Mouse (Mus musculus) layer of hippocampus, adult 18-20 months (tissue): Measurements from ENCODE around the gene Setx. TPM values are rescaled to one million over a fixed set of nuclear protein-coding genes. Genes with fewer than 3 reads are reported as not detected.

Experiments
- DNase-seq, 2 experiments: peaks; one replicate each; pipeline ENCODE4 v3.0.0; 2022; ENCODE audit warnings: low spot score in 2 of 2
- total RNA-seq, 2 experiments: library from RNA; stranded (reverse); gene quantifications; 2 replicates each; pipeline ENCODE4 v1.2.3; 2021

Setx gene
- total RNA-seq, 2 experiments from 2014 or later = 41.2 to 45.0 TPM

DNA sequence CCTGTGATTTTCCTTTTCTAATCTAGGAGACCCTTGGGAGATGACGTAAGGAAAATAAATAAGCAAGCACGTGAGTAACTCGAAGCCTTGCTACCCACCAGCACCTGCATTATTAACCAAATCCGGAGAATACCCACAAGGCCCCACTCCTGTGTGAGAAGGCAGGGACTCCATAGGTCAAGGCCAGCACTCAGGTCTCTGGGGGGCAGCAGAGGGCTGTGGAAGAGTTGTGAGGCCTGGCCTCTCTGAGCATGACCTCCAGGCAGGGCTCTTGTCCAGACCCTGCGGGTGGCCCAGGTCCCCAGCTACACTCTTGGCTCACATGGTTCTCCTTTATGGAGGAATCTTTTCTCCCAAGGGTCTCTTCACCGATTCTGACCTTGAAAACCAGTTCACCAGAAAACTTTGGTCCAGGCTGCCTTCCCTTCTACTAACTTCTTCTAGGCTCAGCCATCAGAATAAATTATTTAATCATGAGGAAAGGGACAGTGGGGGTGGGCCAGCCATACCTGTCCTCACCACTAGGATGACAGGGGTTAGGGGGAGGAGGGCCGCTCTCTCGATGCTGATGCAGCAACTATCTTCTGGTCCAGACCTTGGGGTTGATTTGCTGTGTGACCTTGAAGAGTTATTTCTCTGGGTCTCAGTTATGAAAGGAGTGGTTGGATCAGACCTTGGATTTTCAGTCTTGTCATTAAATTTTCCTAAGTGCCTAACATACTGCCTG, 92.5 kb downstream of the Setx start:
- peak in 1 of 2 experiments; percentile 57 for DNase-seq

DNA sequence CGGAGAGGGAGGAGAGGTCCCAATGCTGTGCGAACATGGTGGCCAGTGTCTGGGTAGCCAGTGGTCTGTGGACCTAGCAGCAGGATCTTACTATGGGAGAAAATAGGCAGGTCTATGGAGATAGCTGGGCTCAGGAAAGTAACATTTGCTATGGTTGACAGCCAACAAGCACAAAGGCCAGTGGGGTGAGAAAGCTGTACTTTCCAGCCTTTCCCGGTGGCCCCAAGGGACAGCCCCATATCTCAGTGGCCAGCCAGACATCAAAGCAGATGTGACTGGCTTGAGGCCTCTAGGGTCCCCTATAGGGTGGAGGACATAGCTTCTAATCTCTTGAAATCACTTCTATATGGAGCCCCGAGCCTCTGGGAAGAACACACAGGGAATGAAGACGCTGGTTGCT, 93.1 kb downstream of the Setx start:
- no peak for DNase-seq

DNA sequence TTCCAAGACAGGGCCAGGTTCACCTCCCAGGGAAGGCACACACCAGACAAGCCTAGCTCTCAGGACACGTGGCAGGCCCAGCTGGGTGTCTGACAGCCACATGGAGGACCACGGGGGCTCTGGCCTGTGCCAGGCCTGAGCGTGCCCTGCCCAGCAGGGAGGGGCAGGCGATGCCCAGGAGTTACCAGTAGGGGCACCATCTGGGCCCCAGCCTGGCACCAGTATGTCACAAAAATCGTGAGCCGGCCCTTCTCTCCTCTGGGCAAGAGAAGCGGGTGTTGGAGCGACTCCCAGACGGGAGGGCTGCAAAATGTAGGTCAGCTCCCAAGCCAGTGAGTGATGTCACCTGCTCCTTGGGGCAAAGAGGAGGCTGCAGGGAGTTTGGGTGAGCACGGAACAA, 93.9 kb downstream of the Setx start:
- DNase-seq = peak; percentile 35 to 63

DNA sequence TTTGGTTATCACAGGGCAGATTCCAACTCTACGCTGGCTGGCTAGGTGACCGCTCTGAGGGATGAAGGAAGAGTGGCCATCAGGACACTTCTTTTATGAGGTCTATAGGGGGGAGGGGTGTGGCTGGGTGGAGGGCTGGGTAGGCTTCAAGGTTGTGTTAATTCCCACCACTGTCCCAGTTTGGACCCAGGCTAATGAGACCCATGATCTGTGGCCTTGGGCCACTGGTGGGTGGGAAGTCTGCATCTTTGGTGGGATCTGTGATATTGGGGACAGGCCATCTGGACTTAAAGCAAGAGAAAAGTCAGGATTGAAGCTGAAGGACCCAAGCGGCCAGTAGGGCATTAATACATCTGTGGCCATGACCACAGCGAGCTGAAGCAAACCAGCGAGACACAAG, 94.8 kb downstream of the Setx start:
- no peak for DNase-seq

DNA sequence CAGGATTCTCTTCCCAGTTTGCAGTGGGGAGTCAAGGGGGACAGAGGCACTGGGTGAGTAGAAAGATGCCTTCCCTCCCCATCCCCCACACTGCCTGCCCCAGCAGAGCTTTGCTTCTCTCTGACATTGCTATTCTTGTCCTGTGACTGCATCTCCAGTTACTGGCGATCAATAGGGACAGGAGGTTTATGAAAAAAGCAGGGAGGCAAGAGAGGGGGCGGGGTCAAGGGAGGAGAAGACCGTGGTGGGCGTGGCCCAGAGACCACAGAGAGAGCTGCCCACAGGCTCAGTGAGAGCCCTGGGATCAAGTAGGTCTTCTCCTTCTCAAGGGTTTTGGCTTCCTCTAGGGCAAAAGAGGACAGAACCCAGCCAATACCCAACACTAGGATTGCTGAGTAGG, 98.3 kb downstream of the Setx start:
- no peak for DNase-seq

DNA sequence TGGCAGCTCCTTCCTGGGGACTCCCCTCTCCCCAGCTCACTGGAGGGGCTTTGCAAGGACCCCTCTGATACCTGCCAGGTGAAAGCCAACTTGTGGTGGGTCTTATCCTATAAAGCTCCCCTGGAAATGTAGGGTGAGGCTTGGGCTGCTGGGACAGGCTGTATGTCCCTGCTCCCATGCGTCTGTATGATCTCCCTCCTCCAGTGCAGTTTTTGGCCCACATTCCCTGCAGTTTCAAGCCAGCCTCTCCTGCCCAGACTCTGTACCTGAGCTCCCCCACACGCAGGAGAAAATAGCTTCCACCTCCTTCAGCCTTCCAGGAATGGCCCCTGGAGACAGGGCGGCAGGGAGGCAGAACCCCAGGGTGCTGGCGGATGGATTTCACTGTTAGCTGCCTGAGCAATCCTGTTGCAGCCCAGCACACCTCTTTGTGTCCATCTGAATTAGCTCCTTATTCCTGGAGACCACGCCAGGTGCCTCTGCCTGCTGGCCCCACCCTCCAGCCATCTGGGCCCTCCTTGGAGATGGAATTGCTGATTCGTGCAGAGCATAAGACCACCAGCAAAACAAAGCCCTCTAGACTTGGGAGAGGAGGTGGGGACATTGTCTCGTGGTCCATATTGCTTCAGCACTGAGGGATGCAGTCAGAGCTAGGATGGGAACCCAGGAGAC, 99.7 kb downstream of the Setx start:
- DNase-seq = no peak

DNA sequence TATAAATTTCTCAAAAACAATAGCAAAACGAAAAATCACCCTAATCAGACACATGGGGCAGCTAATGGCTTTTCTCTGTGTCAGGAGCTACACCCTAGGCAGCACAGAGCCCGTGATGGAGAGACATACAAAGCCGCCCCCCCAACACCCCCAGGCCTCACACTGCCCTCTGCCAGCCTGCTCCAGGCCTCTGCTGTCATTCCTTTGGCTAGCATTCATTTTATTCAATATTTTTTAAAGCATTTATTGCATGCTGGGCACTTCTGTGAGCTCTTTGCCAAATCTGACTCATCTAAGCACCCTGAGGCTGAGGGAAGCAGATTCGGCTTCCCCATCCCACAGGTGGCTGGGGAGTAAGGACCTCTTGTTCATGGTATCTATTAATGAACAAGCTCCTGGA, 102.7 kb downstream of the Setx start:
- no peak for DNase-seq

DNA sequence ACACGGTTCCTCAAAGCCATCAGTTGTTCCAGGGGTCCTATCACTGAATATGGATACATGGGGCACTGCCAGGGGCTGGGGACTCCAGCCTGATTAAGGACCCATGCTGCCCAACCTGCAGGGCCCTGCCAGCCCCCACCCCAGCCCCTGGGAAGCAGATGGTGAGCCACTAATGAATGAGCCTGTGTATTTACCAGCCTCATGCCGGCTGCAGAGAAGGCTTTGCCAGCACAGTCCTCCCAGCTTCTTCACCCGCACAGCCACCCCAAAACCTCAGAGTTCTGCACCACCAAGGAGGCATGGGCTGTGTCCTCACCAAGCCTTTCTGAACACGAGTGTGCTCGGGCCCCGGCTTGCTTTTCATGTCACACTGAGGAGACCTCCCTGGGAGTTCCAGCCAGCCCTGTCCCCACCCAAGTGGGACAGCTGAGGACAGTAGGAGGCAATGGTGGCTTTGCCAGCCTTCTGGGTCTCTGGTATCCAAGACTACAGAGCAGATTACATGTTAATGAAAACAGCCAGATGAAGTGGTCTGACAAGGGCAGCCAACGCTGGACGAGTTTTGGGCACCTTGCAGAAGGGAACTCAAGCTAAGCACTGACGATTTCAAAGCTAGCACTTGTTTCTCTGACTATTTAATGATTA, 106.3 kb downstream of the Setx start:
- DNase-seq = no peak

Other genes with a start within 250 kb of the Setx start
- not detected for gene Barhl1, start 207.5 kb upstream of the Setx start, total RNA-seq
- 1 to 10 TPM; 1.2 to 1.6 TPM for gene Cfap77, start 69.1 kb upstream of the Setx start, total RNA-seq
- gene Ttf1, start 63.9 kb upstream of the Setx start, total RNA-seq = 10 to 100 TPM; 10.8 to 11.0 TPM
- gene Ntng2, start 128.8 kb downstream of the Setx start, total RNA-seq = 100 to 1,000 TPM in 1 of 2 experiments, 10 to 100 TPM in 1; 94.3 to 102 TPM
- gene Med27, start 222.6 kb downstream of the Setx start, total RNA-seq = 10 to 100 TPM; 48.2 to 49.0 TPM